Mouse (Mus musculus) intestine, embryonic 14.5 days (tissue): ENCODE measurements around the gene Svep1. TPM values are rescaled to one million over a fixed set of nuclear protein-coding genes. Genes with fewer than 3 reads are reported as not detected.

Experiments
- ATAC-seq: fragments of 200-750 bp; cut with Nextera tagmentation; replicated peaks from 2 replicates; pipeline ENCODE4 v1.8.0; 2017; ENCODE audit warnings: low read depth, moderate number of reproducible peaks, moderate TSS enrichment, moderate library complexity; ENCODE audit not compliant: low FRiP score, low TSS enrichment
- DNase-seq: peaks from one replicate; pipeline ENCODE4 v3.0.0-alpha.2; 2018; ENCODE audit warnings: low spot score
- H3K27ac ChIP-seq: fragments of 300-500 bp; sonication (generic); 2 replicates; pipeline ENCODE4 v1.5.1; 2014; ENCODE audit warnings: low read depth, mild to moderate bottlenecking, control low read depth
- H3K27me3 ChIP-seq: fragments of 300-500 bp; sonication (generic); replicated peaks from 2 replicates; pipeline ENCODE4 v1.6.1; 2014; ENCODE audit warnings: low read length, control low read depth; ENCODE audit not compliant: control insufficient read depth, insufficient read depth
- H3K36me3 ChIP-seq: fragments of 300-500 bp; sonication (generic); 2 replicates; pipeline ENCODE4 v1.6.1; 2014; ENCODE audit warnings: low read length, control low read depth; ENCODE audit not compliant: control insufficient read depth, insufficient read depth
- H3K4me1 ChIP-seq: fragments of 300-500 bp; sonication (generic); replicated peaks from 2 replicates; pipeline ENCODE4 v1.6.1; 2014; ENCODE audit warnings: low read length, control low read depth, mixed read lengths; ENCODE audit not compliant: control insufficient read depth, insufficient read depth
- H3K4me2 ChIP-seq: fragments of 300-500 bp; sonication (generic); 2 replicates; pipeline ENCODE4 v1.6.1; 2014; ENCODE audit warnings: low read length
- H3K4me3 ChIP-seq: fragments of 300-500 bp; sonication (generic); 2 replicates; pipeline ENCODE4 v1.5.1; 2014; ENCODE audit warnings: low read depth, low read length, control low read depth, mixed read lengths
- H3K9ac ChIP-seq: fragments of 300-500 bp; sonication (generic); 2 replicates; pipeline ENCODE4 v1.6.1; 2014; ENCODE audit warnings: mild to moderate bottlenecking, low read length
- H3K9me3 ChIP-seq: fragments of 300-500 bp; sonication (generic); 2 replicates; pipeline ENCODE4 v1.6.1; 2016; ENCODE audit warnings: low read length, control low read depth; ENCODE audit not compliant: control insufficient read depth
- WGBS: fragments of 180-500 bp; shearing (Covaris S2); extraction: QIAGEN DNeasy Blood & Tissue Kit; methylation state at CpG from one replicate; pipeline ENCODE4 v1.1.7; 2014; 5-methylcytosine and 5-hydroxymethylcytosine counted together
- polyA plus RNA-seq: library from polyadenylated mRNA; unstranded; fragments of >200 nt; fragmentation: Nextera tagmentation; extraction: Ambion mirVana; gene quantifications from 2 replicates; pipeline ENCODE4 v1.2.1, GENCODE M21; 2014

Svep1 gene
- polyA plus RNA-seq, 1 experiment from 2014 or later: 9.5 TPM

DNA sequence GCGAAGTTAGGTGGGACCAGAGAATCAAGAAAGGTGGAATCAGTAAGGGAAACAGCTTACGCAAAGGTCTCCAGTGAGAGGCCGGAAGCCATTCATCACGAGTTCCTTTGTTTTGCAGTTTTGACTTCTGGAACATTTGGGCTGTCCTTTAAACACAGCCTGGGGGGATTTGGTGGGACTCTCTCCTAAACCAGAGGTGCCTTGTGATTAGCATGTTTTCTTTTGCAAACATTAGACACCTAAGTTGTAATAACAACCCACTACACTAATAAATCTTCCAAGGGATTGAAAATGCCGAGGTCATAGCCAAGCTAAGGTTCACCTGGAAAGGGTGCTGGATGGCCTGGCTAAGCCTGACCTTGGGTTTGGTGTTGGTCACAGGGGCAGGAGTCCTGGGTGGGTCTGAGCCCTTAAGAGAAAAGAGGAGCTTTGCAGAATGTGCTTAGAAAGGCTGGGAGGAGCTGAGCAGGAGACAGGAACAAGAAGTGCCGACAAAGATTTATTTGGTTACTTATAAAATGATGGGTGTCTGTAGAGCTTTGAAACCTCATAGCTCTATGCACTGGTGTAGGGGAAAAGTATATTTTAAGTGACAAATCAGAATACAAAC lies 169.5 kb downstream of the Svep1 start:
- no peak overlapping the region for H3K4me3 ChIP-seq
- ATAC-seq (no peak), DNase-seq (no peak)
- no peak overlapping the region for H3K4me2 ChIP-seq
- no peaks in the 10 kb centered on the region for H3K27me3 ChIP-seq
- 77% methylated on average over 6 of the region's 6 CpGs for WGBS
- H3K9ac ChIP-seq: no peak overlapping the region
- no peaks in the 10 kb centered on the region for H3K9me3 ChIP-seq
- no peaks in the 10 kb centered on the region for H3K4me1 ChIP-seq
- no peak overlapping the region for H3K27ac ChIP-seq
- H3K36me3 ChIP-seq: no peaks in the 10 kb centered on the region

GRCm38 (mm10) chr4:58034663-58035062 lies 172.0 kb downstream of the Svep1 start:
- ATAC-seq (no peak), DNase-seq (peak; percentile 53)
- Histone ChIP-seq H3K4me3 (0 out of 2 replicates have a peak overlapping the region, but pooled peaks have one; percentile 0), H3K9me3 (no peaks in the 10 kb centered on the region), H3K27me3 (no peaks in the 10 kb centered on the region), H3K4me2 (peak overlapping the region; percentile 43), H3K36me3 (no peaks in the 10 kb centered on the region), H3K4me1 (no peaks in the 10 kb centered on the region), H3K9ac (0 out of 2 replicates have a peak overlapping the region, but pooled peaks have one; percentile 8), H3K27ac (no peak overlapping the region)
- WGBS: 47% methylated on average over 13 of the region's 13 CpGs

GRCm38 (mm10) chr4:58032714-58033113 lies 173.9 kb downstream of the Svep1 start:
- 74% methylated on average over 1 of the region's 1 CpGs for WGBS
- no peak overlapping the region for H3K9ac ChIP-seq

GRCm38 (mm10) chr4:58009024-58009423 lies 197.6 kb downstream of the Svep1 start, which contains the start of gene Txndc8:
Txndc8 (minus strand) TSS chr4:58009124.
- DNase-seq (no peak), ATAC-seq (no peak)
- no peaks in the 10 kb centered on the region for H3K36me3 ChIP-seq
- no peak within 1 kb of the TSS for H3K4me2 ChIP-seq
- no peaks in the 10 kb centered on the region for H3K9me3 ChIP-seq
- WGBS: 92% methylated on average over 5 of the region's 5 CpGs
- no peaks in the 10 kb centered on the region for H3K27me3 ChIP-seq
- H3K27ac ChIP-seq: no peak within 1 kb of the TSS
- no peaks in the 10 kb centered on the region for H3K4me1 ChIP-seq
- no peak within 1 kb of the TSS for H3K9ac ChIP-seq
- no peak within 1 kb of the TSS for H3K4me3 ChIP-seq

More at GRCm38 (mm10) chr4:58032714-58033113, 173.9 kb downstream of the Svep1 start:
- no peak overlapping the region for H3K4me2 ChIP-seq
- no peak overlapping the region for H3K27ac ChIP-seq
- ATAC-seq: no peak
- no peaks in the 10 kb centered on the region for H3K27me3 ChIP-seq
- H3K4me1 ChIP-seq: no peaks in the 10 kb centered on the region
- H3K9me3 ChIP-seq: no peaks in the 10 kb centered on the region
- no peaks in the 10 kb centered on the region for H3K36me3 ChIP-seq
- DNase-seq: no peak
- H3K4me3 ChIP-seq: no peak overlapping the region

DNA sequence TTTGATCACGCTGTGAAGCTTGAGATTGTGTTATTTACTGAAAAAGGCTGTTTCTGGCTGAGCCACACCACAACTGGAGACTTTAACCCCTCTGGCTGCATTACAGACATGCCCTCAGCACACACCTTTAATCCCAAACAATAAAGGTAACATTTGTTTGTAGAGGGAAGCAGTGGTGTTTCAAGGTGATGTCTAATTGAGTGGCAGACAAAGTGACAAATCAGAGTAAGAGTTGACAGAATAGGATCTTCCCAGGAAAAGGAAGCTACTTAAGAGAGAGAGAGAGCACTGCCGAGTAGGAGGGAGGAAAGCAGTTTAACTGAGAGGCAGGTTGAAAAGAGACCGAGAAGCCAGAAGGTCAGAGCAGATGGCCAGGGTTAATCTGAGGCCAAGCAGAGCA lies 203.2 kb downstream of the Svep1 start:
- Histone ChIP-seq H3K9me3 (no peaks in the 10 kb centered on the region), H3K27me3 (no peaks in the 10 kb centered on the region), H3K4me3 (no peak overlapping the region), H3K27ac (no peak overlapping the region), H3K4me2 (no peak overlapping the region), H3K36me3 (no peaks in the 10 kb centered on the region), H3K4me1 (no peaks in the 10 kb centered on the region), H3K9ac (no peak overlapping the region)
- ATAC-seq: no peak
- WGBS: 63% methylated on average over 3 of the region's 3 CpGs
- no peak for DNase-seq

Other genes starting within 250 kb of the Svep1 start
- gene Txndc8, start 197.7 kb downstream of the Svep1 start, polyA plus RNA-seq: not detected in 2 replicates
- 0.09 and 0.20 TPM in 2 replicates for gene Musk, start 79.1 kb upstream of the Svep1 start, polyA plus RNA-seq